Mouse (Mus musculus): ENCODE measurements at regions not wholly inside any gene's neighbourhood (a gene's known extent, or its start where the extent isn't known, plus 50 kb on each side); places are given as distances from the start of the nearest gene placed in this dataset.
"Not testable (repeated sequence)": the region's sequence is repeated elsewhere in the genome, so short reads cannot be mapped to it uniquely, and the experiment has no call there.

GRCm38 (mm10) chr4:89753484-89753883 lies 74.2 kb downstream of the Dmrta1 start:
- no peak overlapping the region for H3K9ac ChIP-seq
- H3K4me1 ChIP-seq: no peaks in the 10 kb centered on the region
- H3K4me3 ChIP-seq: no peak overlapping the region
- no peak for ATAC-seq (ENCODE audit: insufficient number of reproducible peaks, low FRiP score, low TSS enrichment, low read depth)
- no peaks in the 10 kb centered on the region for H3K36me3 ChIP-seq
- H3K4me2 ChIP-seq: no peak overlapping the region
- H3K9me3 ChIP-seq: no peaks in the 10 kb centered on the region
- H3K27ac ChIP-seq: no peak overlapping the region
- whole genome bisulfite sequencing: 85% methylated on average over 1 of the region's 1 CpGs
- no peaks in the 10 kb centered on the region for H3K27me3 ChIP-seq

GRCm38 (mm10) chr4:89776269-89776668 lies 97.0 kb downstream of the Dmrta1 start:
- H3K4me2 ChIP-seq: no peak overlapping the region
- H3K27me3 ChIP-seq: no peaks in the 10 kb centered on the region
- WGBS: 42% methylated on average over 10 of the region's 10 CpGs
- H3K9ac ChIP-seq: no peak overlapping the region
- H3K4me1 ChIP-seq: no peaks in the 10 kb centered on the region
- no peaks in the 10 kb centered on the region for H3K9me3 ChIP-seq
- ATAC-seq (ENCODE audit: insufficient number of reproducible peaks, low FRiP score, low TSS enrichment, low read depth): no peak
- no peak overlapping the region for H3K4me3 ChIP-seq
- H3K27ac ChIP-seq: no peak overlapping the region
- H3K36me3 ChIP-seq: no peaks in the 10 kb centered on the region

GRCm38 (mm10) chr4:89781487-89781886 lies 102.3 kb downstream of the Dmrta1 start:
- 89% methylated on average over 1 of the region's 1 CpGs for WGBS

GRCm38 (mm10) chr4:89816823-89817222 lies 137.6 kb downstream of the Dmrta1 start:
- Histone ChIP-seq H3K9me3 (no peaks in the 10 kb centered on the region), H3K4me2 (no peak overlapping the region), H3K9ac (no peak overlapping the region), H3K27ac (no peak overlapping the region), H3K27me3 (no peaks in the 10 kb centered on the region), H3K4me1 (no peaks in the 10 kb centered on the region), H3K4me3 (no peak overlapping the region), H3K36me3 (no peaks in the 10 kb centered on the region)
- no peak for ATAC-seq (ENCODE audit: insufficient number of reproducible peaks, low FRiP score, low TSS enrichment, low read depth)
- WGBS: 87% methylated on average over 7 of the region's 7 CpGs

More at GRCm38 (mm10) chr4:89781487-89781886, 102.3 kb downstream of the Dmrta1 start:
- ATAC-seq (ENCODE audit: insufficient number of reproducible peaks, low FRiP score, low TSS enrichment, low read depth): no peak
- no peaks in the 10 kb centered on the region for H3K4me1 ChIP-seq
- no peak overlapping the region for H3K9ac ChIP-seq
- H3K36me3 ChIP-seq: no peaks in the 10 kb centered on the region
- no peaks in the 10 kb centered on the region for H3K9me3 ChIP-seq
- no peak overlapping the region for H3K4me3 ChIP-seq
- H3K27me3 ChIP-seq: no peaks in the 10 kb centered on the region
- no peak overlapping the region for H3K4me2 ChIP-seq
- no peak overlapping the region for H3K27ac ChIP-seq

- Histone ChIP-seq H3K9ac (no peak overlapping the region), H3K4me2 (no peak overlapping the region), H3K36me3 (no peaks in the 10 kb centered on the region), H3K27me3 (no peaks in the 10 kb centered on the region), H3K4me1 (no peaks in the 10 kb centered on the region), H3K4me3 (no peak overlapping the region), H3K9me3 (no peaks in the 10 kb centered on the region), H3K27ac (no peak overlapping the region)
- WGBS: 72% methylated on average over 6 of the region's 6 CpGs
- ATAC-seq (ENCODE audit: insufficient number of reproducible peaks, low FRiP score, low TSS enrichment, low read depth): no peak
Observed at GRCm38 (mm10) chr4:89834552-89835206, 155.4 kb downstream of the Dmrta1 start.

GRCm38 (mm10) chr4:89875375-89876055 lies 196.3 kb downstream of the Dmrta1 start:
- not testable (repeated sequence) for H3K27me3 ChIP-seq; H3K4me2 ChIP-seq; H3K4me3 ChIP-seq; H3K27ac ChIP-seq; H3K36me3 ChIP-seq; H3K4me1 ChIP-seq; H3K9ac ChIP-seq; ATAC-seq (ENCODE audit: insufficient number of reproducible peaks, low FRiP score, low TSS enrichment, low read depth); H3K9me3 ChIP-seq
- WGBS: 33% methylated on average over 9 of the region's 15 CpGs

GRCm38 (mm10) chr4:89876131-89876530 lies 196.9 kb downstream of the Dmrta1 start:
- peak overlapping the region; percentile 44 for H3K4me2 ChIP-seq
- not testable (repeated sequence) for H3K27me3 ChIP-seq; H3K9ac ChIP-seq; H3K9me3 ChIP-seq; H3K36me3 ChIP-seq; H3K27ac ChIP-seq; H3K4me1 ChIP-seq; ATAC-seq (ENCODE audit: insufficient number of reproducible peaks, low FRiP score, low TSS enrichment, low read depth)
- peak overlapping the region; percentile 33 for H3K4me3 ChIP-seq
- WGBS: 12% methylated on average over 8 of the region's 14 CpGs

GRCm38 (mm10) chr4:89881083-89881482 lies 201.8 kb downstream of the Dmrta1 start:
- no peaks in the 10 kb centered on the region for H3K4me1 ChIP-seq
- H3K36me3 ChIP-seq: no peaks in the 10 kb centered on the region
- H3K27ac ChIP-seq: no peak overlapping the region
- H3K4me3 ChIP-seq: no peak overlapping the region
- H3K27me3 ChIP-seq: no peaks in the 10 kb centered on the region
- no peaks in the 10 kb centered on the region for H3K9me3 ChIP-seq
- 55% methylated on average over 3 of the region's 3 CpGs for WGBS
- no peak overlapping the region for H3K9ac ChIP-seq
- ATAC-seq (ENCODE audit: insufficient number of reproducible peaks, low FRiP score, low TSS enrichment, low read depth): no peak
- H3K4me2 ChIP-seq: no peak overlapping the region

GRCm38 (mm10) chr4:89909622-89910021 lies 230.4 kb downstream of the Dmrta1 start:
- no peaks in the 10 kb centered on the region for H3K36me3 ChIP-seq
- H3K4me3 ChIP-seq: no peak overlapping the region
- H3K9ac ChIP-seq: no peak overlapping the region
- ATAC-seq (ENCODE audit: insufficient number of reproducible peaks, low FRiP score, low TSS enrichment, low read depth): no peak
- H3K9me3 ChIP-seq: no peaks in the 10 kb centered on the region
- no peaks in the 10 kb centered on the region for H3K4me1 ChIP-seq
- H3K27me3 ChIP-seq: no peaks in the 10 kb centered on the region
- H3K27ac ChIP-seq: no peak overlapping the region
- H3K4me2 ChIP-seq: no peak overlapping the region

- Histone ChIP-seq H3K27me3 (no peaks in the 10 kb centered on the region), H3K27ac (no peak overlapping the region), H3K4me1 (no peaks in the 10 kb centered on the region), H3K36me3 (no peaks in the 10 kb centered on the region), H3K4me2 (no peak overlapping the region), H3K4me3 (no peak overlapping the region), H3K9me3 (no peaks in the 10 kb centered on the region), H3K9ac (no peak overlapping the region)
- 65% methylated on average over 1 of the region's 1 CpGs for WGBS
- no peak for ATAC-seq (ENCODE audit: insufficient number of reproducible peaks, low FRiP score, low TSS enrichment, low read depth)
Observed at GRCm38 (mm10) chr4:89937673-89938072, 258.4 kb downstream of the Dmrta1 start.

GRCm38 (mm10) chr4:89941308-89941707 lies 262.1 kb downstream of the Dmrta1 start:
- Histone ChIP-seq H3K4me1 (no peaks in the 10 kb centered on the region), H3K27me3 (no peaks in the 10 kb centered on the region), H3K36me3 (no peaks in the 10 kb centered on the region), H3K27ac (no peak overlapping the region), H3K4me2 (no peak overlapping the region), H3K9me3 (no peaks in the 10 kb centered on the region), H3K4me3 (no peak overlapping the region), H3K9ac (no peak overlapping the region)
- WGBS: 41% methylated on average over 4 of the region's 4 CpGs
- no peak for ATAC-seq (ENCODE audit: insufficient number of reproducible peaks, low FRiP score, low TSS enrichment, low read depth)

GRCm38 (mm10) chr4:89976146-89976545 lies 242.5 kb upstream of the Zfp352 start:
- Histone ChIP-seq H3K4me1 (no peaks in the 10 kb centered on the region), H3K36me3 (no peaks in the 10 kb centered on the region), H3K27ac (no peak overlapping the region), H3K27me3 (no peaks in the 10 kb centered on the region), H3K4me2 (no peak overlapping the region), H3K9ac (no peak overlapping the region), H3K9me3 (no peaks in the 10 kb centered on the region), H3K4me3 (no peak overlapping the region)
- 74% methylated on average over 3 of the region's 3 CpGs for WGBS
- no peak for ATAC-seq (ENCODE audit: insufficient number of reproducible peaks, low FRiP score, low TSS enrichment, low read depth)
